Mouse (Mus musculus): Measurements from ENCODE around the gene Nek9.

Nek9 gene

GRCm38 (mm10) chr12:85346374-85346773 lies 7.2 kb upstream of the Nek9 start:
- DNase-seq = peak; percentile 74 to 79

- no peak for DNase-seq
Measured at GRCm38 (mm10) chr12:85345559-85345958, 6.4 kb upstream of the Nek9 start.

- no peak for DNase-seq
Measured at GRCm38 (mm10) chr12:85344252-85344651, 5.1 kb upstream of the Nek9 start.

GRCm38 (mm10) chr12:85342310-85342709 lies 3.1 kb upstream of the Nek9 start:
- DNase-seq = no peak

GRCm38 (mm10) chr12:85341131-85341530 lies 2.0 kb upstream of the Nek9 start:
- peak; percentile 36 to 70 for DNase-seq

GRCm38 (mm10) chr12:85339947-85340346 lies 785 bp upstream of the Nek9 start:
- no peak for DNase-seq

GRCm38 (mm10) chr12:85338815-85339214 lies 347 bp downstream of the Nek9 start:
- no peak for DNase-seq

GRCm38 (mm10) chr12:85337567-85338311 lies 1.4 kb downstream of the Nek9 start:
- no peak for DNase-seq

- no peak for DNase-seq
Measured at GRCm38 (mm10) chr12:85330153-85330552, 9.0 kb downstream of the Nek9 start.

- peak; percentile 40 to 59 for DNase-seq
Measured at GRCm38 (mm10) chr12:85308651-85309050, 30.5 kb downstream of the Nek9 start.

GRCm38 (mm10) chr12:85305247-85305892 lies 33.8 kb downstream of the Nek9 start:
- DNase-seq = peak; percentile 88 to 89

- no peak for DNase-seq
Measured at GRCm38 (mm10) chr12:85304725-85305124, 34.4 kb downstream of the Nek9 start.

GRCm38 (mm10) chr12:85303256-85303655 lies 35.9 kb downstream of the Nek9 start:
- DNase-seq = no peak

- DNase-seq = no peak
Measured at GRCm38 (mm10) chr12:85298835-85299180, 40.4 kb downstream of the Nek9 start.

GRCm38 (mm10) chr12:85298127-85298834 lies 40.9 kb downstream of the Nek9 start:
- no peak for DNase-seq

- DNase-seq = no peak
Measured at GRCm38 (mm10) chr12:85297345-85297997, 41.7 kb downstream of the Nek9 start.

GRCm38 (mm10) chr12:85296915-85297314 lies 42.2 kb downstream of the Nek9 start:
- no peak for DNase-seq

GRCm38 (mm10) chr12:85295506-85295905 lies 43.7 kb downstream of the Nek9 start:
- DNase-seq = no peak

- DNase-seq = no peak
Measured at GRCm38 (mm10) chr12:85292906-85293305, 46.3 kb downstream of the Nek9 start.

- no peak for DNase-seq
Measured at GRCm38 (mm10) chr12:85292288-85292687, 46.9 kb downstream of the Nek9 start.

GRCm38 (mm10) chr12:85291541-85291940 lies 47.6 kb downstream of the Nek9 start:
- no peak for DNase-seq

GRCm38 (mm10) chr12:85290633-85291032 lies 48.5 kb downstream of the Nek9 start:
- DNase-seq = no peak
